Mouse (Mus musculus) left cerebral cortex, postnatal 36 days (tissue): ENCODE measurements at regions not wholly inside any gene's neighbourhood (a gene's known extent, or its start where the extent isn't known, plus 50 kb on each side); places are given as distances from the start of the nearest gene placed in this dataset.

ENCODE experiments used
- DNase-seq, 2 experiments: peaks; one replicate each; pipeline ENCODE4 v3.0.0; 2021 to 2022; ENCODE audit warnings: low spot score in 2 of 2, mixed read lengths in 1 of 2
- intact Hi-C: fragments of 180-260 bp; cut with DNase I; formaldehyde crosslinking; loops from one replicate; pipeline ENCODE4 v1.15.1; 2025

DNA sequence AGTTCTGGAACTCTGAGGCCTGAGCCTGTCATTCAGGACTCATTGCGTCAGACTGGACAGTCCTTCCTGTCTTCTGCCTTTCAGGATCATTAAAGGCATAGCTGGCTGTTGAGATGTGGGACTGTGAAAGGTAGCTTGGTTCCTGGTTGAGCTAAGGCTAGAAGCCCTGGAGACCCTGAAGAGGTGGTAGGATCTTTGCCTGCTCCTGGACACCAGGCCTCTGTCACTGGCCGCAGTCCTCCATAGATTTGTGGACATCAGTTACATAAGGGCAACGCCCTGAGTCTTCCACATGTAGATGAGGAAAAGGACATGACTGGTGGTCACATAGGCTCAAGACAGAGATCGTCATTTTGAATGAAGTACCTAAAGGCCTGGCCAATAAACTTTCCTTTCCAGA, 127.9 kb downstream of the Opa1 start:
- intact Hi-C loops, result no loop called here
- DNase-seq, result no peak

DNA sequence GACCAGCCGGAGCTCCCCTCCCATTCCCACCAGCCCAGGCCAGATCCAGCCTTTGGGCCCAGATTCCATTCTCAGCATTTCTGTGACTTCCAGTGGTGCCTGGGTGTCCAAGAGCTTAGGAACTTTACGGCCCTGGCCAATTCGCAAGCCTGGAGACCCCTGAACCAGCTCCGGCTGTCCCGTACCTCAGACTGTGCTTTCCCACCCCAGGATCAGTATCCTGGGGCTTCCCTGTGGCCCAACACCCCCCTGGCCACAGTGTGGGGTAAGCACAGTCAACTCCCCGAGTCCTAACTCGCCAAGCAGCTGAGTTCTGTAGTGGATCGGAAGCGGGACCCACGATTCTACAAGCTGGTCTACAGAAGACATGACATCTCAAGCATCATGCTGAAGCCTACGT, 128.5 kb downstream of the Opa1 start:
- DNase-seq, result no peak
- intact Hi-C loops, result no loop called here

DNA sequence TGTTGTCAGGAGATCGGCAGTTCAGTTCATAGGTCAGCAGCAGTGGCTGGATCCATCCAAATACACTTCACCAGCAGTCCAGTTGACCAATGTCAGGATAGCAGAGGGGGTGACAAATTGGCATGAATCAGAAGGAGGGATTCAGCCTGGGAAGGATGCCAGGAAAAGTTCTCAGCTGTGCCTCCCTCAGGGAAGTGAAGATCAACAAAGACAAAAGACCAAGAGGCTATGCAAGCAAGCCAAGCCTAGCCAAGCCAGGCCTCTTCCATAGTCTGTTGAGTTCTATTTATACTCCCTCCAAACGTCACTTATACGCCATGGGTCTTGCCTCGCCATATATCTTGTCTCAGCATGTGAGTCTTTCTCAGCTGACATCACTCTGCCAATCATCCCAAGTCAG, 129.9 kb downstream of the Opa1 start:
- no peak for DNase-seq
- intact Hi-C loops, result no loop called here

DNA sequence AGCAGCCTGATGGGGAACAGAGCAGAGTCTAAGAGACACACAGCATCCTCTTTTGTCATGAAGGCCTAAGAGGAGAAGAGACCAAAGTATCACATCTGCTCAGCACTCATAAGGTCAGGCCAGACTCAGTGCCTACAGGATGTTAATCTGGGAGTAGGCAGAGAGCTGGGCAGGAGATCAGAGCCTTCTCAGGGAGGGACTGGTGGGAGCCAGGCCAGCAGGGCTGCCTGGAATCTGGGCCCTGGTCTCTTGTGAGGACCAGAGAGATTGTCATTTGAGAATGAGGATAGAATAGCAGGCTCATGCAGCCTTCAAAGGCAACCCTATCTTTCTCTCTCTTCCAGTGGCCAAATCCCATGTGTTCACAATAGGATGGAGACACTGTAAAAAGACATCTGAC, 132.3 kb downstream of the Opa1 start:
- intact Hi-C loops, result no loop called here
- no peak for DNase-seq

DNA sequence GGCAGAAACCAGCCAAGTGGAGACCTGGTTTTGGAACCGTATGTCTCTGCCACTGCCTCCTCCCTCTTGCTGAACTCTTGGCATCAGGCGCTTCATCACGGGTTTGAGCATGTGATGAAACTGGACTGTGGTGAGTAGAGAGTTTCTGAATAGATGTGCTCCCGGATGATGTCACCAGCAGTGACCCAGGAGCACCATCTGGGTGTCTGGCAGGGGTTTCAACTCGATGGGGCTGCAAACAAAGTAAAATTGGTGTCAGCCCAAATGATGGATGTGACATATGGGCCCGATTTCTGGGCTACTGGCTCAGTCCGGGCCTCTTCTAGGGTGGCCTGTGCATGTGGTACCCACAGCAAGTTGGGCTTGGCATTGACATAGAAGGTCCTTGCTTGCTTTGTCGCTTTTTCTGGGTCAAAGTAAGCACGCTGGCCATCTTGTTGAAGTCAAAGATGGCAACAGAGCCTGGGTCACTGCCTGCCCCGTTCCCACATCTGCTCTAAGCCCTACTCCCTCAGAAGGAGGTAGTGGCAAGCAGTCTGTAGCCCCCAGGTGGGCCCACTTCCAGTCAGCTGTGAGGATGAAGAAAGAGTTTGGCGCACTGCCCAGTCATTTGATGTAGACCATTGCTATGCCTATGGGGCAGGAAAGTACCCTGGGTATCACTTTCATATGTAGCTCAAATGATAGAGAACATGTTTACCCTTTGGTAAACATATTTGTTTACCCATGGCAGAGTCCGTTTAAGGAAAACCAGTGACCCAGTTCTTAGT, 133.0 kb downstream of the Opa1 start:
- DNase-seq, result no peak
- intact Hi-C loops, result no loop called here

DNA sequence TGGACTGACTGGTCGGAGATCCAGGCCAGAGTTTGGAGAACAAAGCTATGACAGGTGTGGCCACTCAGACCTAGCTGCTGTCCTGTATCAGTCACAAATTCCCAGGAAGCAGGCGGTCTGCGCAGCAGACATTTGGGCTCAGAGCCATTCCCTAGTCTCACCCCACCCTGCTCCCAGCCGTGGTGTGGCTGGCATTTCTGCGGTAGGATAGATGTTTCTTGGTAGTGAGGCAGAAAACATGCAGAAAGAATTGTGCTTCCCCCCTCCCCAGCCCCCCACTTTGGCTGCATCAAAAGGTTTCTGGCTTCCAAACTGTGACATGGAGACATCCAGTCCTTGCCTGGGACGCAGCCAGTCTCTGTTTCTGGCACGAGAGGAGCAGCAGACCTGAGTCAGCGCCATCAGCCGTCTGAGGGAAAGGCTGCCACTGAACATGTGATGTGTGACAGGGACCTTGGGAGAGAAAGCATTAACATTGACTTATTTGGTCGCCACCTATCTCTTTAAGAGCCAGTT, 135.5 kb downstream of the Opa1 start:
- DNase-seq, result peak in 1 of 2 experiments; percentile 20
- intact Hi-C loops, result no loop called here

DNA sequence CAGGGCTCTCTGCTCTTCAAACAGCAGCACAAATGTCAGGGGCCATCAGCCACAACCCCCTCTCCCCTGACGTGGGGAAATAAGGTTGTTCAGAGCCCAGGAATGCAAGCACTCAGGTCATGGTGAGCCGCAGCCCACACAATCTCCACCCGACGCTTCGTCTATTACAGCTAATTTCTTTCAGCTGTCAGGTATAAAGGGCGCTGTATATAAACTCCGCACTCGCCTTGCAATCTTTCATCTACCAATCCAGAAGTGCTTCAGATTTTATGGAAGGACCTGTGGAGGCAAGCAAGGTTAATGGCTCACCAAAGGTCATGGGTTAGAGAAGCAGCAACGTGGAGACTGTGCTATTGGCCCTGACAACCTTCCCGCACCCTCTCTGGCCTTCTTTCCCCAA, 139.8 kb downstream of the Opa1 start:
- no peak for DNase-seq
- intact Hi-C loops, result no loop called here

DNA sequence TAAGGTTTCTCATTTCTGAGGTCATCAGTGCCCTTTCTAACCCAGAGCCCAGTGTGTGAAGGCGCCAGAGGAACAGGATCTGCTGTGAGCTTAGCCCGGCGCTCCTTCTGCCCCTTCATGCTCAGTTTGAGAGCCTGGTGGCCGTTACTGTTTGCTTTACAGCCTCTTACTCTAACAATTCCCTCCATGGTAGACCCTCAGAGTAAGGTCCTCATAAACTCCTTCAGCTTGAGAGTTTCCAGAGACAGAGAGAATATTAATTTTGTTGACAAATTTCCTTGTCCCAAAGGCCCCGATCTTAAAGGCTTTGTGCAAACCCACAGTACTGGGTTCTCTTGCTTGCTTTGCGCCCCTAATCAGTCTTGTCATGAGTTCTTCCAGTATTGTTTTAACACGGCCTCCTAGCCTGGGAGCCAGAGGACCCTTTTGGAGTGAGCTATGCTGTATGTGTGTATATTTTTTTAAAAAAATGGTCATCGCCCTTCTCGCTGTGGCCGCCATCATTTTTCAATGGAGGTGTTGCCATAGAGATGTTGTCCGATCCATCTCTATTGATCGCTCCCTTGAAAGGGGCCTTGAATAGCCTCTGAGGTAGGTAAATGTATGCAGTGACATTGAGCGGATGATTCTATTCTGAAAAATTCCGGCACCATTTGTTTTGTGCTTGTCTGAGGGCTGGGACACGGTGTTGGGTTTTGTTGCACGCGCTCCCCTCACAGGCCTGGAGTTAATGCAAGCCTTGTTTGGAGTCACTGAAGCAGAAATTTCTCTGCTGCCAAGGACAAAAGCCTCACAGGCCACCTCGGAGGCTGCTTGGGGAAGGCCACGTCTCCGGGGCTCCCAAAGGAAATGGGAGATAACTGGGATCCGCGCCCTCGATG, 140.7 kb downstream of the Opa1 start:
- intact Hi-C loops, result no loop called here
- no peak for DNase-seq

DNA sequence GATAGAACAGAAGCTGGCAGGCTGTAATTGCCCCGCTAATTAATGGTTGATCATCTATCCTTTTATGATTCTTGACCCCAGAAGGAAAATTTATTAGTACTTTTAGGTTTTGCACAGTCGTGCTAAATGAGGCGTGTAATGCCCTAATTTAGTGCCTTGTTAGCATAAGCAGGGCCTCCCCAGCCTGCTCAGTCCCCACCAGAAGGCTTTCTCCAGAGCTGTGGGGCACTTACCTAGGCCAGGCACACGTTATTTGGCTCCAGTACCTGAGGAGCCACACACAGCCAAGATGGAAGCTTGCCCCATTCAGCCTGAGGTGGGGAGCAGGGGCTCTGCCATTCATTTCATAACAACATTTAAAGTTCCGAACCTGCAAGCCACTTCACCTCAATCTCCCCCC, 146.0 kb downstream of the Opa1 start:
- DNase-seq, result no peak
- intact Hi-C loops, result no loop called here

DNA sequence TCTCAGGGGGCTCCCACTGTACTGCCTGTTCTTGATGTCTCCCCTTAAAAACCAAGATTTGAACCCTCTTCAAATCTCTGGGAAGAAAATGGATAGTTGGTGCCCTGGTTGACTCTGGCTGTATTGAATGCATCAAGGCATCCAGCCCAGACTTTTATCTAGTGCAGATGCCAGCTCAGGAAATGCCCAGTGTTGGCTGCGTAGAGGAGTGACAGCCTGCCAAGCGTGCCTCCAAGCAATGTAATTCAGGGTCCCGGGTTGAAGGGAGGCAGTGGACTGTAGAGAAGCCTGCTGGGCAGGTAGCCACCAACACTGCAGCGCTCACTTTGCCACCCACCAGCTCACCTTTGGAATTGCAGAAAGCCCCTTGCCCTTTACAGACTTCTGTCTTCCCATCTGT, 146.4 kb downstream of the Opa1 start:
- DNase-seq, result no peak
- intact Hi-C loops, result no loop called here

DNA sequence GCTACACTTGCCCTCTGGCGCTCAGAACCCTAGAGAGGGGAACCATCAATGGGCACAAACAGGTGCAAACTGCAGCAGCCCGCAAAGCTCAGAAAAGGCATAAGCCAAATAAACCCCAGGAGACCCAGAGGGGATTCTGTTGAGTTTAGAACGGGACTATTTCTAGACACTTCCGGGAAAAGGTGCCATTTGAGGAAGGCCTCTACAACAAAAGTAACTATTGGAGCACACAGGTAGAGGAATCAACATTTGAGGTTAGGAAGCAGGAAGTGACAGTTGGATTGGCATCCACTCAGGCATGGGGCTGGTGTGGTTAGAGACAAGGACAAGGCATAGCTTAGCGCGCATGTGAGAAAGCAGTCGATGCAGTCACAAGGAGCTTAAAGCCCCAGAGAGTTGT, 148.3 kb downstream of the Opa1 start:
- intact Hi-C loops, result no loop called here
- no peak for DNase-seq

DNA sequence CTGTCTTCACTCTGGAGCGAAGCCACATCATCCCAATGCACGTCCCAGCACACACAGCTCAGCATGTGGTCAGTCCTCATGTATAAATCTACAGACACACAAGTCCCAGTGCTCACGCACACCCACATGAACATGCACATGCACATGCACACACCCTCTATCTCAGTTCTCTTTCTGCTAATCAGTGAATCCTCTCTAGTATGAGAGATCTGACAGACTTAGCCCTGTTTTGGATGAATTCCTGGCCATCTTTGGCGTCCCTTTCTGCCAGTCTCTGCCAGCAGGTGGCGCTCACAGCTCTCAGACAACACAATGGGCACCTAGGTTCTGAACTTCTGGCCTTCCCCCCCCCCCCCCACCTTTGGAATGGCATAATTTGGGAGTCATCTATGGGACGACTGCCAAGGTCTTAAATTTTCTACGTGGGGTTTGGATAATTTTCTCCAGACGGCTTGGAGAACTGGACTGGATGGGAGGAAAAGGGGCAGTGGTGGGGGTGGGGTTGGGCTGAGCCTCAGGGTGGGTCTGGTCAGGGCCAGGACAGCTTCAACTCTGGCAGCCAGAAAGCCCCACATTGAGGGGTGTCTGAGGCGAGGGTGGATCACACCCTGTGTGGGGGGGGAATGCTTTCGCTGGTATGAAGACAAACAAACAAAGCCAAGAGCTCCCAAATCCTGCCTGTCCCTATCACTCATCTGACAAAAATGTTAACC, 149.8 kb downstream of the Opa1 start:
- peak; percentile 76 to 78 for DNase-seq
- intact Hi-C loops, result loop anchor here (1.0 to 2.0 kb wide), 3 partner anchors 338 to 507 kb away; no protein-coding TSS in a partner anchor

DNA sequence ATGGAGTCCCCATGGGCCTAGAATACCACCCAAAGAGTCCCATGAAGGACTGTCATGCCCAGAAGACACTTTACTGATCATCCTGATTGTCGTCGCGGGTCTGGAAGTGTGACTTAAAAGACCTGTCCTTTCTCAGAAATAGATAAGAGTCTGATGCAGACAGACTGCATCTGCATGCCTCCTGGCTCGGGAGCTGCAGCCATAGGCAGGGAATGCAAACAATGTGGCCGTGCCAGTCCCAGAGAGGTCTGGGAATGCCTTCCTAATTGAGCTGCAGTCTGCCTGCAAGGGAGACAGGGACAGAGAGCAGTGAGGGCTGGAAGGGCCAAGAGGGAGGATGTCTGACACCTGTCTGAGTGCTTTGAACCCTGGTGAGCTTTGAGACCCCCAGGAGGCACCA, 150.9 kb downstream of the Opa1 start:
- no peak for DNase-seq
- intact Hi-C loops, result no loop called here

DNA sequence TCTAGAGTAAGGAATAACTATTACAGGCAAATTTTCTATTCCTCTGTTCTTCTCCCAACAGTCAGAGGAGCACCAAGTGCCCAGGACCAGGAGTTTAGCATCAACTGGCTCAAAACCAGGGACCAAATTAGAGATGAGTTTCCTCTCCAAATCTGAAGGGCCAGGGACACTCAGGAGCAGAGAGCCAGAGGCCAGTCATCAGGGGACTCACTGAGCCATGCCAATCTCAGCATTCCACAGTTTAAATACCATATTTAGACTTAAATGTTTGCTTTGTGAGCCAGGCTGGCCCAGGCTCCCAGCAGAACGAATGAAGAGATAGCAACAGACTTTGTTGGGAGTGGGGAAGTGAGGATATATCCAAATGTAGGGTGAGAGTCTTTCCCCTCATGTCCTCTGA, 153.8 kb downstream of the Opa1 start:
- intact Hi-C loops, result no loop called here

DNA sequence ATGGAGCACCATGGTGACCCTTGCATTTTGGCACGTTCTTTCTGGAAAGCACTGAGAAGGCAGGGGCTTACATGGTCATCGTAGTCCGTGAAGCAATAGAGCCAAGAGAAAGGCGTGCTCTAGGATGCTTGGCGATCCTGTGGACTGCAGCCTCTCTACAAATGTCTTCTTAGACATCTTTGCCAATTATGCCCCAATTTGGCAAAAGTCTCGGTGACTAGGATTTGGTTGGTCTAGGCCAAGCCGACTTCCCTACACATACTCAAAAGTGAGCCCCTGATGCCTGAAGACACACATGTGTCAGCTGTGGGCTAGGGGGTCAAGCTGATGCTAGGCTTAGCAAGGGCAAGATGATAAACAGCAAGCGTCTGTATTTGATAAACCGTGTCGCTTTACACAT, 154.7 kb downstream of the Opa1 start:
- intact Hi-C loops, result loop anchor here (2.0 kb wide), 1 partner anchor 333 kb away; no protein-coding TSS in a partner anchor
- DNase-seq, result no peak

More for the DNA sequence above, 153.8 kb downstream of the Opa1 start:
- DNase-seq, result no peak

DNA sequence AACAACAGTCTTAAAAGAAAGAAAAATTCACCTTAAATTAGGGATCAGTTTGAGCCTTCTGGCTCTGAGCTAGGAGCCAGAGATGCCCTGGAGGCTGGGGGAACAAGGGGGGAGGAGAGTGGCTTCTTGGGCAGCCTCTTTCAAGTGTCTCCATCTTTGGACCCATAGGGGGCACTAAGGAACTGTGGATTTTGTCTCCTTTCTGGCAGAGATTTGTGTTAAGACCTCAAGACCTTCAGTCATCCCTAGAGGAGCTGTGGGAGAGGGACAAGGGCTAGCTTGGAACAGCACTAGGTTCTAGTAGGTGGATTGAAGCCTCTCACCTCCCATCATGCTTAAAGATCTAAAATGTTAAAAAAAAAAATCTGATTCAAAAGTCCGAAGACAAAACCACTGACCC, 155.2 kb downstream of the Opa1 start:
- intact Hi-C loops, result loop anchor here (2.0 kb wide), 1 partner anchor 332 kb away; no protein-coding TSS in a partner anchor
- no peak for DNase-seq

DNA sequence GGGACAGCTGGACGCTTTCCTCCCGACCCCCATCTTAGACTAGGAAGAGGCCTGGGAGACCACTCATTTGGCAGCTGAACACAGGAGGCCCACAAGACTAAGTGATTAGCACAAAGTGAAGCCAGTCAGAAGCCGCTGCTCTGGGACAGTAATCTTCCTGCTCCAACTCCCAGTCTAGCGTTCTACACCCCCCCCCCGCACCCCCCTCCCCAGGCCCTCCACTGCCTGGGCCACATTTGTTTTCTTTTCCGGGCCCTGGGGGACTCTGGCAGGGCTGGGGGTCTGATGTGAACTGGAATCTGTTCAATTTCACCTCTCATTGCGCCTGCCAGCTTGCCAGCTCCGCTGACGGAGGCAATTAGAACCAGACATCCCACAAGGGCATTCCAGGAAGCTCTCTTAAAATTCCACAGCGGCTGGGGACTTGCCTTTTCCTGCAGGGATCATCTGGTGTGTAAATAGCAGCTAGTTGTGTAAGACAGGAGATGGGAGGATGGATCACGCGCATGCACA, 155.7 kb downstream of the Opa1 start:
- intact Hi-C loops, result loop anchor here (2.0 to 5.0 kb wide), 2 partner anchors 78 to 332 kb away; no protein-coding TSS in a partner anchor

DNA sequence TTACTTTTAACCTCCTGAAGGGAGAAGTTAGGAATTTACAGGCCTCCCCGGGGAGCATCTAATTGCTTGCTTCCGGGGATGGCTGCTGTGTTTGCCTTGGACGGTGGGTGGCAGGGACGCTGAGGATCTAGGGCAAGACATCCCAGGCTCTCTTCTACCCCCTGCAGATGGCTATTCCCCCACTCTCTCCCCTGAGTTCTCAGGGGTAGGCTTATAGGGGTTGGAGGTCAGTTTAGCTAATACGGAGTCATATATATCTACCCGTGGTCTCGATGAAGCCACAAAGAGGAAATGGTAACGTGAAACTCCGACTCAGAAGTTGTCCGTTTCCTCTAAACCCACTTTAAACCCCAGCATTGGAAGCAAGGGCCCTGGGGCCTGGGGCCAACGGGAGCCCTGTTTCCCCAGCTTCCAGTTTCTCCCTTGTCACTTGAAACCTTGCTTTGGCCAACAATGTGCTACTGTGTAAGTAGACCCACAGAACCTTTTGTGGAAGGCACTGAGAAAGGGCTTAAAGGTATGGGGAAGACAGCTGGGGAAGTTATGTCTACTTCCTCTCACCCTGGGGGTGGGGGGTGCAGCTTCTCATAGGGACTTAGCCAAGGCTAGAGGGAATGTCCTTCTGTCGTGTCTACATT, 156.4 kb downstream of the Opa1 start:
- DNase-seq, result no peak

More for the DNA sequence above, 155.7 kb downstream of the Opa1 start:
- no peak for DNase-seq

DNA sequence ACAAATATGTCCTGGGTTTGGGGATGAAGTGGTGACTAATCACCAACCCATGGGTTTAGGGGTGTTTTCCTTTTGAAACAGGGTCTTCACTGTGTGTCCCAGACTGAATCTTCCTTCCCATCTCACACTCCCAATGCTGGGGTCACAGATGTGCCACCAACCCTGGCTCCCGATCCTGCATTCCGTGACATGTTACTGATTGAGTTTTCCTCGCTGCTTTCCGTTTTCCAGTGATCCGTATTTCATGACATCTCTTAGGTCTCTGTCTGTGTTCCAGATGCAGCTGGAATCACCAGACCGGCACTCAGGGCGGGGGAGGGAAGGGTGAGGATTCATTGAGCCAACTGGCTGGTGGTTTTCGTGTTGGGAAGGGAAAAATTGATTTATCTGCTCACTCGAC, 157.1 kb downstream of the Opa1 start:
- intact Hi-C loops, result loop anchor here (5.0 kb wide), 1 partner anchor 76 kb away; no protein-coding TSS in a partner anchor
- DNase-seq, result no peak

More for the DNA sequence above, 156.4 kb downstream of the Opa1 start:
- intact Hi-C loops, result loop anchor here (2.0 to 5.0 kb wide), 2 partner anchors 77 to 331 kb away; no protein-coding TSS in a partner anchor
